Mouse (Mus musculus): ENCODE results near the gene Map4k1. TPM values are rescaled to one million over a fixed set of nuclear protein-coding genes. Genes with fewer than 3 reads are reported as not detected.
A peak's percentile ranks its signal among the peaks of the same experiment; 100 is the strongest.

The Map4k1 gene
- polyA plus RNA-seq, 2 experiments = 6.4 to 9.3 TPM

- ATAC-seq (ENCODE audit: low FRiP score, low read depth) (no peak), DNase-seq (ENCODE audit: low spot score) (no peak)
- no peak overlapping the region for H3K4me2 ChIP-seq (replicated peaks; ENCODE audit: low read depth, low read length, severe bottlenecking)
- TF ChIP-seq POLR2A (IDR thresholded peaks at IDR 0.05; ENCODE audit: borderline replicate concordance, extremely low read depth, insufficient read depth, insufficient read length) = no peak
- H3K4me3 ChIP-seq (replicated peaks; ENCODE audit: low read length) = no peak overlapping the region
- peaks cover 17% of the 10 kb centered on the region; the same call in 1 of the 2 replicates for H3K36me3 ChIP-seq (ENCODE audit: control insufficient read depth, insufficient read depth, low read length)
- 81% methylated on average over 7 of the region's 7 CpGs for WGBS
- peak overlapping the region; percentile 43 for H3K27ac ChIP-seq (replicated peaks; ENCODE audit: low read depth, low read length)
- no peaks in the 10 kb centered on the region for H3K9me3 ChIP-seq (ENCODE audit: control insufficient read depth, low read length)
- H3K27me3 ChIP-seq (ENCODE audit: control insufficient read depth, insufficient read depth, low read length) = no peaks in the 10 kb centered on the region
- no peak overlapping the region for H3K9ac ChIP-seq (ENCODE audit: low read depth, low read length, severe bottlenecking)
- H3K4me1 ChIP-seq (ENCODE audit: control insufficient read depth, insufficient read depth, low read length) = peaks cover 41% of the 10 kb centered on the region
Observed at GRCm38 (mm10) chr7:28939418-28940183, 42.2 kb upstream of the Map4k1 start.

DNA sequence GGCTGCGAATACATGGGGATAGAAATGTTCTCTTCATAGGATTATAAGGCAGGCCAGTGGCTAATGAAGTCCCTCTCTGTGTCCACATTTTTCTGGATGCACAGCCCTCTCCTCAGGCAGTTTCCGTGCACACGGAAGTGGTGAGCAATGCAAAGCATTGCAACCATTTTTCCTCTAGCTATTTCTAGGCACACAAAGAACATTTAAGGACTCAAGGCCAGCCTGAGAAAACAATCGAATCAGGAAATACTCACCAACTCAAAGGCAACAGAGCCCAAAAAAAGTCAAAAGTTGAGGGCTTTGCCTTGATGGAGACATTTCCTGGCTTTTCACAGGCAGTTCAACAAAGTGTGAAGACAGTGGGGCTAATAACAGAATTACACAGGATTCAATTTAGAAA, 40.7 kb upstream of the Map4k1 start:
- peaks cover 56% of the 10 kb centered on the region for H3K4me1 ChIP-seq (ENCODE audit: control insufficient read depth, insufficient read depth, low read length)
- H3K4me2 ChIP-seq (replicated peaks; ENCODE audit: low read depth, low read length, severe bottlenecking) = no peak overlapping the region
- no peaks in the 10 kb centered on the region for H3K9me3 ChIP-seq (ENCODE audit: control insufficient read depth, low read length)
- no peak for DNase-seq (ENCODE audit: low spot score)
- H3K4me3 ChIP-seq (replicated peaks; ENCODE audit: low read length) = no peak overlapping the region
- peaks cover 13% of the 10 kb centered on the region; the same call in 1 of the 2 replicates for H3K36me3 ChIP-seq (ENCODE audit: control insufficient read depth, insufficient read depth, low read length)
- no peak for ATAC-seq (ENCODE audit: low FRiP score, low read depth)
- no peaks in the 10 kb centered on the region for H3K27me3 ChIP-seq (ENCODE audit: control insufficient read depth, insufficient read depth, low read length)
- WGBS = 73% methylated on average over 4 of the region's 4 CpGs
- TF ChIP-seq POLR2A (IDR thresholded peaks at IDR 0.05; ENCODE audit: borderline replicate concordance, extremely low read depth, insufficient read depth, insufficient read length) = no peak
- no peak overlapping the region for H3K9ac ChIP-seq (ENCODE audit: low read depth, low read length, severe bottlenecking)
- H3K27ac ChIP-seq (replicated peaks; ENCODE audit: low read depth, low read length) = peak overlapping the region; percentile 48; the same call in 1 of the 2 replicates

DNA sequence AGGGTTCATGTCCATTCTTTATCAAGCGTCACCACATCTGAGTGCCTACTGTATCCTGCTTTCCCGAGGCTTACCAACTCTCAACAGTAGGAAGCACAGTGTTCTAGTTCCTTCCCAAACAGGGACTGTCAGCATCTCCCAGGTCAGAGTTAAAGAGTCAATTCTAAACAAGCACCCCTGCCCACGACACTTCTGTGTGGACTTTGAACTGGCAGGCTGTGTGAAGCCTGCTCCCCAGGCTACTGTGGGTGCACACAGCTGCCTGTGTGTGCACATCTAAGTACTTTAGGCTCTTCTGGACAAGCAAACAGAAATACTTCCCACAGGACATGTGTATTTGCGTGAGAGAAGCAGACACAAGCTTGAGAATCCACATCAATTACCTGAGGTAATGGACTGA, 40.3 kb upstream of the Map4k1 start:
- TF ChIP-seq POLR2A (IDR thresholded peaks at IDR 0.05; ENCODE audit: borderline replicate concordance, extremely low read depth, insufficient read depth, insufficient read length) = no peak
- Histone ChIP-seq H3K4me3 (replicated peaks; ENCODE audit: low read length) (no peak overlapping the region), H3K4me2 (replicated peaks; ENCODE audit: low read depth, low read length, severe bottlenecking) (no peak overlapping the region), H3K36me3 (ENCODE audit: control insufficient read depth, insufficient read depth, low read length) (peaks cover 12% of the 10 kb centered on the region; the same call in 1 of the 2 replicates), H3K9ac (ENCODE audit: low read depth, low read length, severe bottlenecking) (no peak overlapping the region), H3K27ac (replicated peaks; ENCODE audit: low read depth, low read length) (peak overlapping the region; percentile 55; the same call in 1 of the 2 replicates), H3K27me3 (ENCODE audit: control insufficient read depth, insufficient read depth, low read length) (no peaks in the 10 kb centered on the region), H3K9me3 (ENCODE audit: control insufficient read depth, low read length) (no peaks in the 10 kb centered on the region), H3K4me1 (ENCODE audit: control insufficient read depth, insufficient read depth, low read length) (peaks cover 60% of the 10 kb centered on the region)
- ATAC-seq (ENCODE audit: low FRiP score, low read depth) (no peak), DNase-seq (ENCODE audit: low spot score) (no peak)
- WGBS = 69% methylated on average over 4 of the region's 4 CpGs

DNA sequence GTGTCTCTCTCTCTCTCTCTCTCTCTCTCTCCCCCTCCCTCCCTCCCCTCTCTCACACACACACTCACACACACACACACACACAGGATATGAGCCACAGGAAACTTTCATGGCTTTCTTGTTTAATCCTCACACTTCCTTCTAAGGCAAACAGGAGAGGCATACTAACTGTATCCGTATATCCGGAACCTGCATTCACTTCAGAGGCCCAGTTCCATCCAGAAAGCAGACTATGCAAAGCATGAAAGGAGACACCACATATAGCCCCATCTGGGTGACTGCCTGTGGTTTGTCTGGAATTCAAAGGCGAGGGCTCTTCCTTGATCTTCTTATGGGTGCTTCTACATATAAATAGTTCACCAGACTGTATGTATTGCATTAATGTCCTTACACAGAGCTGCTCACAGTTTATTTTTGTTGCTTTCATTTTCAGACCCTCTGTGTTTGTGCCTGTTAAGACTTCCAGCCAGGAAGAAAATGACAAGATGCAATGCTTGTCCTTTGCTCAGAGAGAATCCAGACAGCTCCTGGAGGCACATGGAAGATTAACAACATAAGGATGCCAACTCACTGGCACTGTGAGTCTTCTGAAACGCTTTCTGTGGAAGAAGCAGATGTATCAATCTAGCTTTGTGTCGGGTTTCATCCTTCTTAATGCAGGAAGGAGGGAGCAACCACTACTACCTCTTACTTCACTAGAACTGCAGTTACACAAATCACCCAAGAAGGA, 38.2 kb upstream of the Map4k1 start:
- 37% methylated on average over 5 of the region's 5 CpGs for WGBS
- ATAC-seq (ENCODE audit: low FRiP score, low read depth) (no peak), DNase-seq (ENCODE audit: low spot score) (peak; percentile 35)
- Histone ChIP-seq H3K9me3 (ENCODE audit: control insufficient read depth, low read length) (no peaks in the 10 kb centered on the region), H3K36me3 (ENCODE audit: control insufficient read depth, insufficient read depth, low read length) (peaks cover 12% of the 10 kb centered on the region; the same call in 1 of the 2 replicates), H3K4me3 (replicated peaks; ENCODE audit: low read length) (no peak overlapping the region), H3K4me2 (replicated peaks; ENCODE audit: low read depth, low read length, severe bottlenecking) (no peak overlapping the region), H3K27ac (replicated peaks; ENCODE audit: low read depth, low read length) (peak overlapping the region; percentile 56; the same call in 1 of the 2 replicates), H3K27me3 (ENCODE audit: control insufficient read depth, insufficient read depth, low read length) (no peaks in the 10 kb centered on the region), H3K4me1 (ENCODE audit: control insufficient read depth, insufficient read depth, low read length) (peaks cover 70% of the 10 kb centered on the region), H3K9ac (ENCODE audit: low read depth, low read length, severe bottlenecking) (no peak overlapping the region)
- TF ChIP-seq POLR2A (IDR thresholded peaks at IDR 0.05; ENCODE audit: borderline replicate concordance, extremely low read depth, insufficient read depth, insufficient read length) = no peak

- H3K9me3 ChIP-seq (ENCODE audit: control insufficient read depth, low read length) = no peaks in the 10 kb centered on the region
- H3K9ac ChIP-seq (ENCODE audit: low read depth, low read length, severe bottlenecking) = 0 out of 2 replicates have a peak overlapping the region, but pooled peaks have one; percentile 28
- peak overlapping the region; percentile 81 for H3K27ac ChIP-seq (replicated peaks; ENCODE audit: low read depth, low read length)
- ATAC-seq (ENCODE audit: low FRiP score, low read depth) (no peak), DNase-seq (ENCODE audit: low spot score) (no peak)
- WGBS = 33% methylated on average over 6 of the region's 6 CpGs
- H3K4me3 ChIP-seq (replicated peaks; ENCODE audit: low read length) = no peak overlapping the region
- peaks cover 12% of the 10 kb centered on the region; the same call in 1 of the 2 replicates for H3K36me3 ChIP-seq (ENCODE audit: control insufficient read depth, insufficient read depth, low read length)
- H3K4me2 ChIP-seq (replicated peaks; ENCODE audit: low read depth, low read length, severe bottlenecking) = peak overlapping the region; percentile 9; the same call in 1 of the 2 replicates
- peaks cover 74% of the 10 kb centered on the region for H3K4me1 ChIP-seq (ENCODE audit: control insufficient read depth, insufficient read depth, low read length)
- no peaks in the 10 kb centered on the region for H3K27me3 ChIP-seq (ENCODE audit: control insufficient read depth, insufficient read depth, low read length)
- no peak for TF ChIP-seq POLR2A (IDR thresholded peaks at IDR 0.05; ENCODE audit: borderline replicate concordance, extremely low read depth, insufficient read depth, insufficient read length)
Observed at GRCm38 (mm10) chr7:28944756-28945415, 37.0 kb upstream of the Map4k1 start.
